Mouse (Mus musculus) frontal cortex, adult 2 months (tissue): Measurements from ENCODE around the gene 9530003J23Rik. TPM values are rescaled to one million over a fixed set of nuclear protein-coding genes. Genes with fewer than 3 reads are reported as not detected.

ENCODE experiments used
- DNase-seq, 2 experiments: peaks; one replicate each; pipeline ENCODE4 v3.0.0; 2022; ENCODE audit warnings: low spot score in 1 of 2; ENCODE audit errors: extremely low spot score in 1 of 2
- polyA plus RNA-seq: library from polyadenylated mRNA; depleted of rRNA; stranded (reverse); fragments of >200 nt; gene quantifications from 2 replicates; pipeline ENCODE4 v1.2.3, GENCODE M21; 2012; rRNA removed

Gene 9530003J23Rik
- polyA plus RNA-seq, 1 experiment, result not detected

- no peak for DNase-seq
These were observed 45.1 kb downstream of the 9530003J23Rik start for GRCm38 (mm10) chr10:117193364-117193763.

GRCm38 (mm10) chr10:117185399-117186089 lies 53.0 kb downstream of the 9530003J23Rik start:
- DNase-seq, result no peak

Other genes with a start within 250 kb of the 9530003J23Rik start
- not detected in 2 replicates for gene Lrrc10, start 193.4 kb downstream of the 9530003J23Rik start, polyA plus RNA-seq
- gene Cct2, start 174.9 kb downstream of the 9530003J23Rik start, polyA plus RNA-seq, result 138 and 146 TPM in 2 replicates
- gene Frs2, start 90.2 kb downstream of the 9530003J23Rik start, polyA plus RNA-seq, result 33.4 and 34.2 TPM in 2 replicates
- gene Yeats4, start 14.2 kb downstream of the 9530003J23Rik start, polyA plus RNA-seq, result 55.9 and 57.8 TPM in 2 replicates
- gene Lyz2, start 43.6 kb upstream of the 9530003J23Rik start, polyA plus RNA-seq, result 13.5 and 18.9 TPM in 2 replicates
- gene Lyz1, start 54.2 kb upstream of the 9530003J23Rik start, polyA plus RNA-seq, result 0.16 and 0.23 TPM in 2 replicates
- 64.5 and 68.6 TPM in 2 replicates for gene Cpsf6, start 141.3 kb upstream of the 9530003J23Rik start, polyA plus RNA-seq